7 mouse cellular contexts compared by ENCODE assay signal in genomic region chr10:83533910-83534283, GRCm38 (mm10). TPM values are rescaled to one million over a fixed set of nuclear protein-coding genes. Genes with fewer than 3 reads are reported as not detected.
A peak's percentile ranks its signal among the peaks of the same experiment; 100 is the strongest.
DNase-seq lines count a peak whose midpoint lies in the region; ATAC-seq and TF ChIP-seq lines count a peak whose summit lies in the region.

TSS of gene Aldh1l2 (minus strand) at chr10:83534140.

- H3K9me3 ChIP-seq in embryonic facial prominence, embryonic 11.5 days (replicated peaks; ENCODE audit: control insufficient read depth, low read length) = no peaks in the 10 kb centered on the region
- H3K9me3 ChIP-seq in limb, embryonic 11.5 days (ENCODE audit: control insufficient read depth, low read length) = no peaks in the 10 kb centered on the region
- H3K9me3 ChIP-seq in midbrain, embryonic 12.5 days = no peaks in the 10 kb centered on the region

- no peak within 1 kb of the TSS for H3K27ac ChIP-seq in embryonic facial prominence, embryonic 11.5 days (replicated peaks; ENCODE audit: low read depth, low read length)
- no peak within 1 kb of the TSS for H3K27ac ChIP-seq in limb, embryonic 11.5 days (replicated peaks; ENCODE audit: low read depth, low read length)
- peak within 1 kb of the TSS; percentile 81 for H3K27ac ChIP-seq in midbrain, embryonic 12.5 days (replicated peaks)
- H3K27ac ChIP-seq in spleen, adult 2 months (ENCODE audit: insufficient read depth, low read length) = no peak within 1 kb of the TSS

- ATAC-seq in embryonic facial prominence, embryonic 11.5 days (replicated peaks; ENCODE audit: insufficient number of reproducible peaks, low FRiP score, low TSS enrichment, low read depth) = peak; percentile 94
- ATAC-seq in limb, embryonic 11.5 days (ENCODE audit: insufficient number of reproducible peaks, low FRiP score, low TSS enrichment, low read depth) = peak; percentile 95
- ATAC-seq in midbrain, embryonic 12.5 days (ENCODE audit: low FRiP score, low read depth) = peak; percentile 99

- H3K36me3 ChIP-seq in embryonic facial prominence, embryonic 11.5 days (replicated peaks; ENCODE audit: control insufficient read depth, insufficient read depth, low read depth, low read length) = no peaks in the 10 kb centered on the region
- H3K36me3 ChIP-seq in limb, embryonic 11.5 days (ENCODE audit: control insufficient read depth, insufficient read depth, low read length) = no peaks in the 10 kb centered on the region
- H3K36me3 ChIP-seq in midbrain, embryonic 12.5 days = no peaks in the 10 kb centered on the region
- H3K36me3 ChIP-seq in spleen, adult 2 months (ENCODE audit: control insufficient read depth, insufficient read depth, low read length) = no peaks in the 10 kb centered on the region

- peak within 1 kb of the TSS; percentile 50 for H3K4me3 ChIP-seq in embryonic facial prominence, embryonic 11.5 days (ENCODE audit: low read depth, low read length)
- H3K4me3 ChIP-seq in limb, embryonic 11.5 days (ENCODE audit: low read depth, low read length) = peak within 1 kb of the TSS; percentile 43
- peak within 1 kb of the TSS; percentile 67 for H3K4me3 ChIP-seq in midbrain, embryonic 12.5 days
- peak within 1 kb of the TSS; percentile 31; the same call in 1 of the 2 replicates for H3K4me3 ChIP-seq in spleen, adult 2 months (ENCODE audit: extremely low read depth, insufficient read depth, insufficient read length)

- no peak for TF ChIP-seq POLR2A in spleen, adult 2 months (IDR thresholded peaks at IDR 0.05; ENCODE audit: low read depth, low read length)

- H3K9ac ChIP-seq in embryonic facial prominence, embryonic 11.5 days (replicated peaks; ENCODE audit: low read length) = peak within 1 kb of the TSS; percentile 60
- no peak within 1 kb of the TSS; the same call in 1 of the 2 replicates for H3K9ac ChIP-seq in limb, embryonic 11.5 days (ENCODE audit: low read length)
- peak within 1 kb of the TSS; percentile 76 for H3K9ac ChIP-seq in midbrain, embryonic 12.5 days (replicated peaks)

- under 1% methylated on average over 20 of the region's 21 CpGs for WGBS in embryonic facial prominence, embryonic 11.5 days
- WGBS in limb, embryonic 11.5 days = under 1% methylated on average over 21 of the region's 21 CpGs
- 0% methylated on average over 21 of the region's 21 CpGs for WGBS in midbrain, embryonic 12.5 days
- 2% methylated on average over 21 of the region's 21 CpGs for WGBS in spleen, adult 2 months

- TF ChIP-seq CTCF in spleen, adult 2 months (IDR thresholded peaks at IDR 0.05; ENCODE audit: extremely low read depth, insufficient read depth, insufficient read length, insufficient replicate concordance) = no peak

- peak within 1 kb of the TSS; percentile 96 for H3K4me2 ChIP-seq in embryonic facial prominence, embryonic 11.5 days (ENCODE audit: low read depth, low read length)
- peak within 1 kb of the TSS; percentile 91 for H3K4me2 ChIP-seq in limb, embryonic 11.5 days (ENCODE audit: low read depth, severe bottlenecking)
- H3K4me2 ChIP-seq in midbrain, embryonic 12.5 days (replicated peaks) = peak within 1 kb of the TSS; percentile 97

- no peaks in the 10 kb centered on the region for H3K27me3 ChIP-seq in embryonic facial prominence, embryonic 11.5 days (ENCODE audit: control insufficient read depth, insufficient read depth, low read length)
- peaks cover 5% of the 10 kb centered on the region; the same call in 1 of the 2 replicates for H3K27me3 ChIP-seq in limb, embryonic 11.5 days (ENCODE audit: control insufficient read depth, insufficient read depth, low read length)
- peaks cover 18% of the 10 kb centered on the region; the same call in 1 of the 2 replicates for H3K27me3 ChIP-seq in midbrain, embryonic 12.5 days
- peaks cover 11% of the 10 kb centered on the region; the same call in 1 of the 2 replicates for H3K27me3 ChIP-seq in spleen, adult 2 months (ENCODE audit: control insufficient read depth, insufficient read depth, low read length)

- DNase-seq in adrenal gland, postnatal 25 days = peak; percentile 83
- peak; percentile 88 for DNase-seq in embryonic facial prominence, embryonic 11.5 days (ENCODE audit: low spot score)
- peak; percentile 98 for DNase-seq in heart, adult 11 months
- DNase-seq in kidney, adult 11 months = peak; percentile 85
- peak; percentile 89 for DNase-seq in limb, embryonic 11.5 days (ENCODE audit: low spot score)
- DNase-seq in spleen, adult 2 months (ENCODE audit: low read depth in 1 of 2, low spot score in 2 of 2) = peak in 1 of 2 experiments; percentile 41

- no peaks in the 10 kb centered on the region for H3K4me1 ChIP-seq in embryonic facial prominence, embryonic 11.5 days (ENCODE audit: control insufficient read depth, insufficient read depth, low read length)
- no peaks in the 10 kb centered on the region for H3K4me1 ChIP-seq in limb, embryonic 11.5 days (ENCODE audit: control insufficient read depth, insufficient read depth, low read length)
- H3K4me1 ChIP-seq in midbrain, embryonic 12.5 days = peaks cover 4% of the 10 kb centered on the region; the same call in 1 of the 2 replicates
- peaks cover 5% of the 10 kb centered on the region; the same call in 1 of the 2 replicates for H3K4me1 ChIP-seq in spleen, adult 2 months (ENCODE audit: control insufficient read depth, insufficient read depth, insufficient read length)

RNA-seq across cellular contexts. Expression of gene Aldh1l2, which starts in this region (rescaled TPM):
- 0.88 and 1.0 TPM in 2 replicates for total RNA-seq in adrenal gland, postnatal 25 days (2021)
- polyA plus RNA-seq in embryonic facial prominence, embryonic 11.5 days (2014; fragmentation: Nextera tagmentation; extraction: Ambion mirVana) = 2.1 and 2.3 TPM in 2 replicates
- 1.3 TPM in 2 replicates for polyA plus RNA-seq in limb, embryonic 11.5 days (2014; fragmentation: Nextera tagmentation; extraction: Ambion mirVana)
- polyA plus RNA-seq in midbrain, embryonic 12.5 days (2016; fragmentation: Nextera tagmentation; extraction: Ambion mirVana) = 11.4 and 12.1 TPM in 2 replicates
- polyA plus RNA-seq in spleen, adult 2 months (2012; rRNA removed) = 0.28 and 0.53 TPM in 2 replicates
